Mouse (Mus musculus) large intestine, adult 2 months (tissue): ENCODE results near the gene Gm44511. TPM values are rescaled to one million over a fixed set of nuclear protein-coding genes. Genes with fewer than 3 reads are reported as not detected.
A peak's percentile ranks its signal among the peaks of the same experiment; 100 is the strongest.
"Not testable (repeated sequence)": the region's sequence is repeated elsewhere in the genome, so short reads cannot be mapped to it uniquely, and the experiment has no call there.

Source experiments
- DNase-seq: peaks from one replicate; pipeline ENCODE4 v3.0.0-alpha.2; 2012; ENCODE audit warnings: low read depth, low spot score
- WGBS: fragments of 180-500 bp; shearing (Covaris S2); methylation state at CpG from one replicate; pipeline ENCODE4 v1.1.7; 2018; 5-methylcytosine and 5-hydroxymethylcytosine counted together
- polyA plus RNA-seq: library from polyadenylated mRNA; depleted of rRNA; stranded (reverse); fragments of >200 nt; gene quantifications from 2 replicates; pipeline ENCODE4 v1.2.3, GENCODE M21; 2012

The Gm44511 gene
- polyA plus RNA-seq, 1 experiment = 1.6 TPM

DNA sequence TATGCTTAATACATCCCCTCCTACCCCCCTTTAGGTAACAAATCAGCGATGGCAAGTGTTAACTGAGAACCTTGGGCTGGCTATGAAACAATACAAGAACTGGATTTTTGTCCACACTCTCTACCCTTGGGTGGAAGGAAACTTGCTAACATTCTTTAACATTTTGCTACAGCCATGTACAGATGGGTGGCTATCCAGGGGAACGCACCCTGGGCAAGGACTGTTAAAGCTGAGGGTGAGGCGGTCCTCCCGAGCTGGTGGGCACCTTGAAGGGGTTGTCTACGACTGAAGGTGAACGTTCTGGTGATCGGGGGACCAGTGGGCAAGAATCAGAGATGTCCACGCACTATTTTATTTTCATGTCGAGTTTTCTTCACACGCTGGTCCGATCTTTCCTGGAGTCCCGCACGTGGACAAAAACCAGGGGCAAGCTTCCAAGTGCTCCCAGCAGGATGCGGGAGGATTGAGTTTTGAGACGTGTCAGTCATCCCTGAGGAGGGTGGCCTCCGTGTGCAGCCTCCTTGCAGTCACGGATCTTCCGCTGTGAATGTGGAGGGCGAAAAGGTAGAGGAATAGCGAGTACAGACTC lies 16.3 kb upstream of the Gm44511 start:
- DNase-seq = no peak
- WGBS = under 1% methylated on average over 20 of the region's 20 CpGs

DNA sequence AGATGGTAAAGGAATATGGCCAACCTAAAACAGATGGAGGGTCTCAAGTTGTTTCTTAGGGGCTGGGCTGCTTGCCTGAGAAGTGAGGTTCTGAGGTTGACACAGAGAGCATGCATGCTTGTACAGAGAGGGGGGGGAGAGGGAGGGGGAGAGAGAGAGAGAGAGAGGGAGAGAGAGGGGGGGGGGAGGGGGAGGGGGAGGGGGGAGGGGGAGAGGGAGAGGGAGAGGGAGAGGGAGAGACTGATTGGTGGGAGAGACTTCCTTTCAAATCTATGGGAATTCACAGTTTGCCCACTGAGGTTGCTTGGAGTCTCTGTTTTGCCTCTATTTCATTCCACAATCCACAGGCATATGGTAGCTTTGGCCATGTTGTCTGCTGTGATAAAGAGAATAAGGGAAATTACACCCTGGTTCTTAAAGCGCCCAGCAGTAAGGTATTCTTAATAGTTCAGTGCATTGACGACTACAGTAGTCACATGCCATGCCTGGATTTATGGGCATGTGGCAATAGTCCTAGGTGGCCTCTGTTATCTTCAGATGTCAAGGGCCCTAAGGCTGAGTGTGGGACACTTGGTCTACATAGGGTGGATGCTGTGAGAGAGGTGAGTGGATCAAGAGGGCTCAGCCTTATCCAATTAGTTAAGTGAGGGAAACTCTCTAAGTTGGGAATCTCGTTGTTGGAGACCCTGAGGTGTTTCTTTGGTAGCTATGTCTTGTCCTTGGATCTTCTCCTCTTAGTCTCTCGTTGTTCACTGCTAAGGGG lies 15.4 kb upstream of the Gm44511 start:
- 56% methylated on average over 4 of the region's 4 CpGs for WGBS
- no peak for DNase-seq

GRCm38 (mm10) chr6:128840669-128841068 lies 14.6 kb upstream of the Gm44511 start:
- WGBS = 86% methylated on average over 3 of the region's 3 CpGs

DNA sequence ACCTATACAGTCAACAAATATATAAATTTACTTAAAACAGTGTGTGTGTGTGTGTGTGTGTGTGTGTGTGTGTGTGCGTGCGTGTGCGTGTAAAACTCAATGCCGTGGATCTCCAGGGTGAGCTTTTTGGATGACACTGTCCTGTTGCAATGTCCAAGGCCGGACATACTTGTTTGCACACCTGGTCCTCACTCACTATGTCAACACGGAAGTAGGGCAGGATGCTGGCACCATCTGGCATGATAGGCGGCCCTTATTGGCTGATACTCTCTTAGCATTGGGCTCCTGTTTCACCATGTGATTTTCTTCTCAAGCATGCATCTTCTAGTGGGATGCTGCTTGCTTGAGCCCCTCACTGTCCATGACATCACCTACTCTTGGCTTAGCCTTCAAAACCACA lies 13.8 kb upstream of the Gm44511 start:
- WGBS = 33% methylated on average over 7 of the region's 7 CpGs
- no peak for DNase-seq

More at GRCm38 (mm10) chr6:128840669-128841068, 14.6 kb upstream of the Gm44511 start:
- DNase-seq = not testable (repeated sequence)

- no peak for DNase-seq
- WGBS = 4% methylated on average over 17 of the region's 17 CpGs
Observed at GRCm38 (mm10) chr6:128839266-128839771, 13.2 kb upstream of the Gm44511 start.

DNA sequence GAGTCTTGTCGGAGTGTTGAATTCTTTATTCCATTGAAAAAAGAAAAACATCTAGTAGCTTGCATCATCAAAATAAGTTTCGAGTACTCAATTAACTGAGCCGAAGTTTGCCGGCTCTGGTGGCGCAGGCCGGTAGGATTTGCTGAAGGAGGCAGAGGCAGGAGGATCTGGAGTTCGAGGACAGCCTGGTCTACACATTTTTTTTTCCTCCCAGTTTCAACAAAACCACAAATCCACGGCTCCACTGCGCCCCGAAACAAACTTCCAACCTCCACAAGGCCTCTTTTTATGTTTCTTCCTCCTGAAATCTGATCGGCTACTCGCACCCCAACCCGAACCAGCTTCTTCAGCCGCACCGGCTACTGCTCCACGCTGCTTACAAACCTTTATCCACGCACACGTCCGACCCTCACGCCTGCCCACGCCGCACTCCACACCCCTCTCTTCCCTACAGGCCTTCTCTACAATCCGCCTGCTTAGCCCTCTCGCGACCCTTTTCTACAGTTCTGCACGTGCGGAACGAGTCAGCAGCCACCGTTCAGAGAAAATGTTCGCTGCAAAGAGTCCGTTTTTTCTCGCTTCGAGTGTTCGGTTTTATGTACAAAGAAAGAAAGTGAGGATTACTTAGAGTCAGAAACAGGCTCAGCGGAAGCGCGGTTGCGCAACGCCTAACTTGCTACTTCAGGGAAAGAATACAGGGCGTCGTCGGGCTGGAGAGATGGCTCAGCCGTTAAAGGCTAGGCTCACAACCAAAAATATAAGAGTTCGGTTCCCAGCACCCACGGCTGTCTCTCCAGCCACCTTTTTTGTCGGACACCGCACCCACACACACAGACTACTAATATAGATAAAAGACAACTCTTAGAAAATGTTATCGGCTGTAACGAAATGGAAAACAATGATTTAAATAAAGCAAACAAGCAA lies 12.5 kb upstream of the Gm44511 start:
- WGBS = 2% methylated on average over 49 of the region's 49 CpGs
- no peak for DNase-seq

GRCm38 (mm10) chr6:128837454-128838341 lies 11.6 kb upstream of the Gm44511 start:
- WGBS = 8% methylated on average over 14 of the region's 14 CpGs
- DNase-seq = no peak

DNA sequence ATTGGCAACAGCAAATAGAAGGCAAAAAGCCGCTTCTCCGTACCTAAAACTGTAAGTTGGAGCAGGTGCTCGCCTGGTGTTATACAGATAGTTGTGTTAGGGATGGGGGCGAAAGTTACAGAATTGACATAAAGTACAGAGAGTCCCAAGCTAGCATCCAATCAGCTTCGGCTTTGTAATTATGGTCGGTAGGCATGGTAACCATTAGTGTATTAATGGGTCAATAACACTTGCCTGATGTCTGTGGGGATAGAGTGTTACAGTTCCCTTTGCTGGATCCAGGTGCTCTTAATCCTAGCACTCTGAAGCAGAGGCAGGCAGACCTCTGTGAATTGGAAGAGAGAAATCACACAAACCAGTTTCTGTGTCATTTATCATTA lies 10.8 kb upstream of the Gm44511 start:
- DNase-seq = no peak
- WGBS = 89% methylated on average over 6 of the region's 6 CpGs

GRCm38 (mm10) chr6:128836191-128836954 lies 10.3 kb upstream of the Gm44511 start:
- 86% methylated on average over 8 of the region's 8 CpGs for WGBS
- DNase-seq = no peak

DNA sequence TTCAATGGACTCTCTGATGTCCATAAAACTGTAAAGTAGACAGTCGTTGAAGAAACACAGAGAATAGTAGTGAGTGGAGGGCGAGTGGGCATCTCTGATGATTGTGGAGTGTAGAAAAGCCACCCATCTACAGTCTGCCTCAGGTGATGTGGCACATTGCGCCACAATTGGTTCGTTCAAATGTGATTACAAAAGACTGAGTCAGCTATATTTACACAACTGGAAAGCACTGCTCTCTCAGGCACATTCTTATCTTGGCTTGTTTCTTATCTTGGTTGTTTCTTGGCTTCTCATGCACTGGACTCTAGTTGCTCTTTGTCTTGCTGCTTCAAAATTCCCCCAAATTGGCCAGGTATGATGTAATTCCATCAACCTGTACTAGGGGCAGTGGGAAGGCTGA lies 9.5 kb upstream of the Gm44511 start:
- WGBS = 28% methylated on average over 4 of the region's 4 CpGs
- DNase-seq = no peak

GRCm38 (mm10) chr6:128833046-128833445 lies 6.9 kb upstream of the Gm44511 start:
- no peak for DNase-seq

GRCm38 (mm10) chr6:128829837-128830236 lies 3.7 kb upstream of the Gm44511 start:
- DNase-seq = no peak
- WGBS = 58% methylated on average over 4 of the region's 4 CpGs

More at GRCm38 (mm10) chr6:128833046-128833445, 6.9 kb upstream of the Gm44511 start:
- WGBS = 81% methylated on average over 10 of the region's 10 CpGs

DNA sequence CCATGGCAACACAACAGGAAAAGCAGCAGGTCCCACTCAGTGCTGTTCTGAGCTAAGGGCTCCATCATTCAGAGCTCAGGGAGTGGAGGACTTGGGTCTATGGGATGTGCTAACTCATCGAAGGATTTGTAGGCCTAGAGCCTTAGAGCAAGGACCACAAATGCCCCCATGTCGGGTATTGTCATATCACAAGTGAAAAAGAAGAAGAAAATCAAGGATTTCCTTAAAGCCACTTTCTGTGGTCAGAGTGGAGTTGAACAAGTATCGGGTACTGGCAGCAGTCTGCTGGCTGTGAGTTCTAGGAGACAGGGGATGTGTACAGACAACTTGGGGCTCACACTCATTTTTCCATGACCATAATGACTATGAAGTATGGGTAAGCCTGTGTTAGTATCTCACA lies 666 bp upstream of the Gm44511 start:
- DNase-seq = no peak
- WGBS = 86% methylated on average over 3 of the region's 3 CpGs

- no peak for DNase-seq
- 66% methylated on average over 4 of the region's 4 CpGs for WGBS
Observed at GRCm38 (mm10) chr6:128818083-128818802, 7.9 kb downstream of the Gm44511 start.

DNA sequence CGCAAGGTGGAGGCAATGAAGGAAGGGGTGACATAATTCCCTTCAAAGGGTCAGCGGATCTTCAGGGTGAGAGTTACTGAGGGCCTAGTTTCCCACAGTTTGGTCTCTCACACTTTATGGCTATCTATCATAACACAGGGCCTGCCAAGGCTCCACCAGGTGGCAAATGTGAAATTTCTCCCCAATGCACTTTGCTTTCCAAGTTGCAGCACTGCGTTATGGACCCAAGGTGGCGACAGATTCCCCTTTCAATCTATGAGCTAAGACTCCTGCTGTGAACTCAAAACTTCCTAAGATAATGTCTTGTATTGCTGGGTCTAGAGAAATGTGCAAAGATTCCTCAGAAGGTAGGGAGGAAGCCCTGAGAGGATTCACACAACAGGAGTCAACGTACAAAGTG lies 17.6 kb downstream of the Gm44511 start:
- DNase-seq = peak; percentile 33
- WGBS = 62% methylated on average over 5 of the region's 5 CpGs

DNA sequence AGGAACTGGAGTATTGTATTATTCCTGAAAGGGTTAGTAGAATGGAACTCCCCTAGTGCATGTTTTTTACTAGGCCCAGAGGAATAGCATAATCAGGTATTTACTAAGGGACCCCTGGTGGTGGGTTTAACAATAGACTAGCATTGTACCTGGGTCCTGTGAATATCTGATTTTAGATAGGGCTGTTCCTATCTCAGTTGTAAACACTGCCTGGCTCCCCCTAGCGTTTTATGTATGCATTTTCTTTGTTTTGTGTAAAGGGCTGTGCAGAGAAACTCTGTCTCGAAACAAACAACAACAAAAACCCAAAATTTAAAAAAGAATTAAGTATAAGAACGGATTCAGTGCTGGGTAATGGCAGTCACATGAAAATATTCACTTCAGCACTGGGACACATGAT lies 19.1 kb downstream of the Gm44511 start:
- WGBS = 72% methylated on average over 3 of the region's 3 CpGs
- DNase-seq = no peak

- not testable (repeated sequence) for DNase-seq
- 62% methylated on average over 7 of the region's 7 CpGs for WGBS
Observed at GRCm38 (mm10) chr6:128804823-128805640, 21.1 kb downstream of the Gm44511 start.
